Mouse (Mus musculus) small intestine, adult 10 weeks (tissue): Measurements from ENCODE around the gene 4930564D02Rik. TPM values are rescaled to one million over a fixed set of nuclear protein-coding genes. Genes with fewer than 3 reads are reported as not detected.

ENCODE experiments used
- polyA plus RNA-seq: library from polyadenylated mRNA; stranded (reverse); fragments of 350-450 nt; fragmentation: Illumina TruSeq; extraction: RNeasy Lipid Tissue Mini Kit (QIAGEN cat#74804); gene quantifications from one replicate; pipeline ENCODE4 v1.2.3, GENCODE M21; 2014; ENCODE audit warnings: low replicate concordance

Gene 4930564D02Rik
- not detected for polyA plus RNA-seq

DNA sequence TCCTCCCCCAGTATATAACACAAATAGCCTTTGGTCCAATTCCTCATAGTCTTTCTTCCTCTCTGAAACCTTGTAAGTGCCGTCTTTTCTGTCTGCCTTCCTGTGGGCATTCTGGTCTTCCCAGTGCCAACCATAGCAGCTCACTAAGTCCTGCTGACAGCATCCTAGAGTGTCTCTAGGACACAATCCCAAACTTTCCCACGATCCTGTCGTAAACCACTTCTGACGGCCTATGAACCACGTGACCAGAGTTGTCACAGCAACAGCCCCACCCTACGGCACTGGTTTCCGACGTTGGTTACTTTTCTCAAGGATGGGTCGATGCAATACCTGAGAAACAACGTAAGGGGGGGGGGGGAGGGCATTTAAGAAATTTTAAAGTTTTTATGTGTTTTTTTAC, at the start of gene 4930564D02Rik:
TSS of gene 4930564D02Rik (plus strand) at position 301 of the 400 bp plus-strand sequence.

DNA sequence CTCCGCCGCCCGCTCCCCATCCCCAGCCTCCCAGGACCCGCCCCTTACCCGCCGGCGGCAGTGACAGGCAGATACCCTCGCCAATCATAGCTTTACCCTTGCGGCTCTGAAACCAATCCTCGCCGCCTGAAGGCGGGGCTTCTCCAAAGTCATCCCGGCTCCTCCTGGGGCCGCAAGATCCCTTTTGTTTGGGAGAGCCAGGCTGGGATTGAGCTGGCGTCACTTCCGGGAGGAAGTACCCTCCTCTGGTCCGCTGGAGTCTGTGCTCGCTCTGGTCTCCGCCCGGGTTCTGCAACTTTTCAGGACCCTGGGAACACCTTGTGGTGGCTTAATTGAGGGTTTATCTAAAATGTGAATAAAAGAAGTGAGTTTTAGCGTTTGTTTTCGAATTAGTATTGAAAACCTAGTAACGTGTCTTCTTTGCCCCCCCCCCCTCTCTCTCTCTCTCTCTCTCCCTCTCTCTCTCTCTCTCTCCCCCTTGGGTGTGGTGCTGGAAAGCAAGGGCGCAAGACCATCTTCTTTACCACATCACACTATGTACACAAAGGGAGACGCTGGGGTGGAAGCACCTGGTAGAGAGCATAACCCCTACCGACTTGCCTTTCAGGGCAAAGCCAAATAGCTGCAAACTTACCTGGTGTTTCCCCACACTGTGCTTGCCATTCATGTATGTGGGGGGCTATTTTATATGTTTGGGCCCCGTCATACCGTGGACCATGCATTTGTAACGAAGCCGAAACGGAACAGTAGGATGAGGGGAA, 13.5 kb upstream of the 4930564D02Rik start, which contains the start of gene Cttnbp2nl:
TSS of gene Cttnbp2nl (minus strand) at position 210 of the 761 bp plus-strand sequence.

Other genes with a start within 250 kb of the 4930564D02Rik start
- 1.2 TPM for gene Mov10, start 248.3 kb upstream of the 4930564D02Rik start, polyA plus RNA-seq
- 73.0 TPM for gene St7l, start 202.8 kb upstream of the 4930564D02Rik start, polyA plus RNA-seq
- gene Capza1, start 202.3 kb upstream of the 4930564D02Rik start, polyA plus RNA-seq: 312 TPM
- gene Wnt2b, start 104.9 kb upstream of the 4930564D02Rik start, polyA plus RNA-seq: 4.4 TPM
- gene Cttnbp2nl, start 13.7 kb upstream of the 4930564D02Rik start, polyA plus RNA-seq: 19.8 TPM